Mouse (Mus musculus): ENCODE measurements around the gene Cryba4.

GRCm38 (mm10) chr5:112241849-112242248 is 10.5 kb downstream of the Cryba4 start:
- TF ChIP-seq CTCF (IDR thresholded peaks at IDR 0.05) (no peak), EP300 (IDR thresholded peaks at IDR 0.05) (no peak)

All from lung, postnatal 0 days (tissue).